Mouse (Mus musculus) erythroblast, adult 5-6 weeks (primary cell): ENCODE data around the gene Gm9936. TPM values are rescaled to one million over a fixed set of nuclear protein-coding genes. Genes with fewer than 3 reads are reported as not detected.

Experiments
- total RNA-seq, 2 experiments: library from RNA; stranded (forward) in 1 of 2; stranded (reverse) in 1 of 2; fragments of 150-400 nt in 1 of 2; fragments of 200-764, 138-1000 nt in 1 of 2; gene quantifications; 2 replicates each; pipeline versions ENCODE4 v1.2.3 to v1.2.4; 2015 to 2017; ENCODE audit warnings: low replicate concordance in 2 of 2

Gm9936 gene
- total RNA-seq, 2 experiments from 2014 or later, result not detected

Other genes starting within 250 kb of the Gm9936 start
- 0.42 TPM in 1 of 2 replicates, not detected in the other for gene Trpv4, start 200.3 kb downstream of the Gm9936 start, total RNA-seq (2015; ENCODE audit: low replicate concordance)
- not detected in 2 replicates for gene Trpv4, start 200.3 kb downstream of the Gm9936 start, total RNA-seq (2017; ENCODE audit: low replicate concordance)
- 54.8 and 68.4 TPM in 2 replicates for gene Gltp, start 167.7 kb downstream of the Gm9936 start, total RNA-seq (2015; ENCODE audit: low replicate concordance)
- 13.0 and 31.2 TPM in 2 replicates for gene Gltp, start 167.7 kb downstream of the Gm9936 start, total RNA-seq (2017; ENCODE audit: low replicate concordance)
- gene Tchp, start 150.9 kb downstream of the Gm9936 start, total RNA-seq (2015; ENCODE audit: low replicate concordance), result 1.2 and 4.4 TPM in 2 replicates
- 2.0 and 4.5 TPM in 2 replicates for gene Tchp, start 150.9 kb downstream of the Gm9936 start, total RNA-seq (2017; ENCODE audit: low replicate concordance)
- 81.3 and 90.3 TPM in 2 replicates for gene Ankrd13a, start 84.0 kb downstream of the Gm9936 start, total RNA-seq (2015; ENCODE audit: low replicate concordance)
- 83.4 and 98.1 TPM in 2 replicates for gene Ankrd13a, start 84.0 kb downstream of the Gm9936 start, total RNA-seq (2017; ENCODE audit: low replicate concordance)
- gene Git2, start 83.2 kb downstream of the Gm9936 start, total RNA-seq (2015; ENCODE audit: low replicate concordance), result 21.3 and 70.1 TPM in 2 replicates
- gene Git2, start 83.2 kb downstream of the Gm9936 start, total RNA-seq (2017; ENCODE audit: low replicate concordance), result 20.7 and 57.7 TPM in 2 replicates
- 16.7 and 24.8 TPM in 2 replicates for gene 1500011B03Rik, start 35.2 kb downstream of the Gm9936 start, total RNA-seq (2015; ENCODE audit: low replicate concordance)
- gene 1500011B03Rik, start 35.2 kb downstream of the Gm9936 start, total RNA-seq (2017; ENCODE audit: low replicate concordance), result 2.4 and 10.7 TPM in 2 replicates
- gene 4930519G04Rik, start 5.0 kb downstream of the Gm9936 start, total RNA-seq (2015; ENCODE audit: low replicate concordance), result not detected in 2 replicates
- gene 4930519G04Rik, start 5.0 kb downstream of the Gm9936 start, total RNA-seq (2017; ENCODE audit: low replicate concordance), result not detected in 2 replicates
- 95.3 and 131 TPM in 2 replicates for gene Oasl2, start 38.3 kb upstream of the Gm9936 start, total RNA-seq (2015; ENCODE audit: low replicate concordance)
- gene Oasl2, start 38.3 kb upstream of the Gm9936 start, total RNA-seq (2017; ENCODE audit: low replicate concordance), result 94.0 and 102 TPM in 2 replicates
- gene Oasl1, start 64.6 kb upstream of the Gm9936 start, total RNA-seq (2015; ENCODE audit: low replicate concordance), result 3.6 and 4.8 TPM in 2 replicates
- gene Oasl1, start 64.6 kb upstream of the Gm9936 start, total RNA-seq (2017; ENCODE audit: low replicate concordance), result 3.7 and 8.6 TPM in 2 replicates
- 0.77 and 6.5 TPM in 2 replicates for gene 2210016L21Rik, start 83.5 kb upstream of the Gm9936 start, total RNA-seq (2015; ENCODE audit: low replicate concordance)
- 2.9 and 9.2 TPM in 2 replicates for gene 2210016L21Rik, start 83.5 kb upstream of the Gm9936 start, total RNA-seq (2017; ENCODE audit: low replicate concordance)
- gene Hnf1a, start 112.4 kb upstream of the Gm9936 start, total RNA-seq (2015; ENCODE audit: low replicate concordance), result not detected in 2 replicates
- not detected in 2 replicates for gene Hnf1a, start 112.4 kb upstream of the Gm9936 start, total RNA-seq (2017; ENCODE audit: low replicate concordance)
- gene Sppl3, start 152.5 kb upstream of the Gm9936 start, total RNA-seq (2015; ENCODE audit: low replicate concordance), result 33.6 and 39.0 TPM in 2 replicates
- gene Sppl3, start 152.5 kb upstream of the Gm9936 start, total RNA-seq (2017; ENCODE audit: low replicate concordance), result 57.8 and 59.4 TPM in 2 replicates
- not detected in 2 replicates for gene Gm10401, start 239.6 kb upstream of the Gm9936 start, total RNA-seq (2015; ENCODE audit: low replicate concordance)
- 1.1 TPM in 1 of 2 replicates, not detected in the other for gene Gm10401, start 239.6 kb upstream of the Gm9936 start, total RNA-seq (2017; ENCODE audit: low replicate concordance)